Mouse (Mus musculus): Measurements from ENCODE around the gene Rpp38. TPM values are rescaled to one million over a fixed set of nuclear protein-coding genes. Genes with fewer than 3 reads are reported as not detected.

Rpp38 gene
- polyA plus RNA-seq, 1 experiment from 2014 or later, result 19.7 TPM

DNA sequence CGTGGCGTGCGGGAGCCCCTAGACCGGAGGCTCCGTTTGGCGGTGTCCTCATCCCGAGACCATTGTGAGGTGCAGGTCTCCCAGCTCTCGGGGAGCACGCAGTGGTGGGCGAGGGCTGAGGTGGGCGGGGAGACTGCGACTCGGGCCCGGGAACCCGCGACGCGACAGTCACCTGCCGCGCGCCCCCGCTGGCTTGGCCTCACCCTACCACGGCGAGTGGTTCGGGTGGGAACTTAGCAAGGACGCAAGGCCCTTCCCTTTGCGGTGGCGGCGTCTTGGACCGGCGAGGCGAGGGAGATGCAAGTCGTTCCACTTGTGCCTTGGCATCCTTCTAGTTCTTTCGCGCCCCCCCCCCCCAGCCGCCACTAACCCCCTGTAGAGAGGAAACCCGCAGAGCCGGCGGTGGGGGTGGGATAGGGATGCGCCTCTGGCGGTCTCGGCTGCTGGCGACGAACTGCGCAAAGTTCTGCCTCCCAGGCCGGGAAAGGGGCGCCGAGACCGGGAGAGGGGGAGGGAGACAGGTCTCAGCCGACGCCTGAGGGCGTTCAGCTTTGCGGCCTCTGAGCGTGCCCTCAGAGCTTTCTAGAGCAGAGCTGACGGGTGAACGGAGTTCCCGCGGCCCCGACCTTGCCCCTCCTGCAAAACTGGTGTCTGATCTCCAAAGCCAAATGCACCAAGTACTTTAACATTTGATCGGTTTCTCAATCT is 47.8 kb downstream of the Rpp38 start:
- H3K36me3 ChIP-seq, result no peaks in the 10 kb centered on the region
- peak overlapping the region; percentile 77 for H3K9ac ChIP-seq
- peaks cover 23% of the 10 kb centered on the region for H3K4me1 ChIP-seq
- H3K4me2 ChIP-seq, result peak overlapping the region; percentile 98
- H3K9me3 ChIP-seq (replicated peaks), result no peaks in the 10 kb centered on the region
- H3K4me3 ChIP-seq, result peak overlapping the region; percentile 76
- ATAC-seq, result peak; percentile 38
- no peaks in the 10 kb centered on the region for H3K27me3 ChIP-seq (replicated peaks)
- under 1% methylated on average over 55 of the region's 60 CpGs for WGBS (ENCODE audit: insufficient replicate concordance)
- H3K27ac ChIP-seq, result peak overlapping the region; percentile 76

DNA sequence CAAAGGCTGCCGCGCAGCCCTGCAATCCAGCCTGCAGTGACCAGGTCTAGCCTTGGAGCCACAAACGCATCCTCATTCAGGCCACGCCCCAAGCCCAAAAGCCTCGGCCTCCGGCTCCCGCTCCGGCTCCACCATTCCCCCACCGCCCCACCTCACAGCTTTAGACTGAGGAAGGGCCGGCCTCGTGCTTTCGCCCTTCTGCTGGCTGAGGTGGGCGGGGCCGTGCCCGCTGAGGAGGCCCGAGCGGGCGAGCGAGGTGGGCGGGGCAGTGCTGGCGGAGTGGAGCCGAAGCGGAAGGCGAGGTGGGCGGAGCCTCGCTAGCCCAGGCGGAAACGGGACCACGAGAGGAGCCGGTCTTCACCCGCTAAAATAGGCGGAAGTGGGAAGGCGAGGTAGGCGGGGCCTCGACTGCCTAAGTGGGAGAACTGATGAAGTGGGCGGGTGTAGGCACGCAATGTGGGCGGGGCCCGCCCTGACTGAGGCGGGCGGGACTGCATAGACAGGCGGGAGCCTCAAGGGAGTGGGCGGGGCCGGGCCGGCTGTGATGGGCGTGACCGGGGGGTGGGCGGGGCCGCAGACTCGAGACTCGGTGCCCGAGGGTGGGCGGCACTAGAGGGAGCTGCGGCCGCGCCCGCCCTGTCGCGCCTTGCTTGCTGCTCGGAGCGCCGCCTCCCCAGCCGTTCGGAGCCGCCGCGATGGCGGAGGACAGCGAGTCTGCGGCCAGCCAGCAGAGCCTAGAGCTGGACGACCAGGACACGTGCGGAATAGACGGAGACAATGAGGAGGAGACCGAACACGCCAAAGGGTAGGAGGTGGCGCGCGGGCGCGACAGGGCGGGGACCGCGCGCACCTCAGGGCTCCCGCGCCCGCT is 48.6 kb downstream of the Rpp38 start, which contains the start of gene Nmt2:
TSS of gene Nmt2 (plus strand) at position 611 of the 871 bp plus-strand sequence.
- peak; percentile 95 for ATAC-seq
- Histone ChIP-seq H3K9me3 (replicated peaks) (no peaks in the 10 kb centered on the region), H3K27me3 (replicated peaks) (no peaks in the 10 kb centered on the region), H3K9ac (peak within 1 kb of the TSS; percentile 77), H3K4me3 (peak within 1 kb of the TSS; percentile 76), H3K27ac (peak within 1 kb of the TSS; percentile 77), H3K4me1 (peaks cover 23% of the 10 kb centered on the region), H3K36me3 (no peaks in the 10 kb centered on the region), H3K4me2 (peak within 1 kb of the TSS; percentile 98)
- 2% methylated on average over 80 of the region's 88 CpGs for WGBS (ENCODE audit: insufficient replicate concordance)

DNA sequence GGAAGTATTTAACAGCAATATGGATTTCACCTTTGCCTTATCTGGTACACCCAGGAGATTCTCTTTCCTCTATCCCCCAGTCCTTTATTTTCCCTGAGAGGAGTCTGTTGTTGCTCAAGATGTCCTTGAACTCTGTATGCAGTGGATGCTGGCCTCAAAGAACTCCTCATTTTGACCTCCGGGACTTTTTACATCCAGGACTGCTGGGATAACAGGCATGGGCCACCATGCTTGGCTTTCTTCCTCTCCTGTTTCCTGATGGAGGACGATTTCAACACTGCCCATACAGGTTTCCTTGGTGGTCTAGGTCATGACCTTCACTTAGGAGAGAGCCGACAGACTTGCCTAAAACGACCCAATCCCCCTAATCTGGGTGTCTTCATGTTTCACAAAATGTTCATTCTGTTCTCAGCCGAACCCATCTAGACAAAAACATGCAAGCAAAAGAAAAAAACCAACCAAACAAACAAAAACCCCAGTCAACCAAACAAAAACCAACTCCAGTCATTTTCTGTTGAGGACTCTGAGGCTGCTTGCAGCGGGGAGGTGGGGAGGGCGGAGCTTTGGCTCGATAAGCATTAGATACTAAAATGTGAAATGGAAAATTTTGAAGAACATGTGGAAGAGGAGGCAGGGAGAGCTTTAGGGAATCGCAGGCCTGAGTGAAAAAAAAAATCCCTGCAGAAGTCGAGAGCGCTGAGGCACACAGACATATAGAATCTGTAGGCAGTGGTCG is 49.4 kb downstream of the Rpp38 start:
- Histone ChIP-seq H3K36me3 (no peaks in the 10 kb centered on the region), H3K4me1 (peaks cover 23% of the 10 kb centered on the region), H3K9me3 (replicated peaks) (no peaks in the 10 kb centered on the region), H3K27ac (peak overlapping the region; percentile 77), H3K4me2 (peak overlapping the region; percentile 98), H3K4me3 (peak overlapping the region; percentile 76), H3K27me3 (replicated peaks) (no peaks in the 10 kb centered on the region), H3K9ac (peak overlapping the region; percentile 70)
- 10% methylated on average over 12 of the region's 12 CpGs for WGBS (ENCODE audit: insufficient replicate concordance)
- ATAC-seq, result no peak

DNA sequence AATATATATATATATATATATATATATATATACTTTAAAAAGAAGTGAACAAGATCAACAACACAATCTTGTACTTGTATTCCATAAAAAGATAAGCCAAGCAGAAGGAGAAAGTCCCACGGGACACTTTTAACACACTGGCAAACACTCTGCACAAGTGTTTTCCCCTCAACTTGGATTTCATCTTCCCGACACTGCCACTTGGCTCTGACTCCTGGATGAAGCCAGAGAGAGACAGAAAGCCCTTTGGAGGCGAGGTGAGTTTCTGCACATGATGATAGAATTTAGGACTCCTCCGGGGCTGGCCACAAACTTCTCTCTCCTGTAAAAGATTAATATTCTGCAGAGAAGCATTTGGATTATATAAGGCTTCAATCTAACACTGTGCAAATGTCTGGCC is 51.1 kb downstream of the Rpp38 start:
- H3K27ac ChIP-seq, result no peak overlapping the region
- H3K27me3 ChIP-seq (replicated peaks), result no peaks in the 10 kb centered on the region
- H3K4me1 ChIP-seq, result peaks cover 23% of the 10 kb centered on the region
- no peaks in the 10 kb centered on the region for H3K36me3 ChIP-seq
- H3K9me3 ChIP-seq (replicated peaks), result no peaks in the 10 kb centered on the region
- ATAC-seq, result no peak
- no peak overlapping the region for H3K9ac ChIP-seq
- H3K4me2 ChIP-seq, result no peak overlapping the region
- 69% methylated on average over 4 of the region's 4 CpGs for WGBS (ENCODE audit: insufficient replicate concordance)
- no peak overlapping the region for H3K4me3 ChIP-seq

Other genes starting within 250 kb of the Rpp38 start
- gene Fam171a1, start 218.4 kb downstream of the Rpp38 start, polyA plus RNA-seq (2016; fragmentation: Nextera tagmentation; extraction: Ambion mirVana), result 7.0 and 7.6 TPM in 2 replicates
- gene Nmt2, start 48.4 kb downstream of the Rpp38 start, polyA plus RNA-seq (2016; fragmentation: Nextera tagmentation; extraction: Ambion mirVana), result 21.7 and 21.8 TPM in 2 replicates
- 0.37 and 0.93 TPM in 2 replicates for gene Acbd7, start 3.5 kb upstream of the Rpp38 start, polyA plus RNA-seq (2016; fragmentation: Nextera tagmentation; extraction: Ambion mirVana)
- gene Olah, start 64.6 kb upstream of the Rpp38 start, polyA plus RNA-seq (2016; fragmentation: Nextera tagmentation; extraction: Ambion mirVana), result not detected in 2 replicates
- gene Meig1, start 90.0 kb upstream of the Rpp38 start, polyA plus RNA-seq (2016; fragmentation: Nextera tagmentation; extraction: Ambion mirVana), result 0.23 TPM in 1 of 2 replicates, not detected in the other
- 5.9 and 6.8 TPM in 2 replicates for gene Dclre1c, start 91.5 kb upstream of the Rpp38 start, polyA plus RNA-seq (2016; fragmentation: Nextera tagmentation; extraction: Ambion mirVana)
- gene Suv39h2, start 142.4 kb upstream of the Rpp38 start, polyA plus RNA-seq (2016; fragmentation: Nextera tagmentation; extraction: Ambion mirVana), result 13.2 and 13.3 TPM in 2 replicates
- gene Gm45902, start 180.1 kb upstream of the Rpp38 start, polyA plus RNA-seq (2016; fragmentation: Nextera tagmentation; extraction: Ambion mirVana), result 3.2 and 3.5 TPM in 2 replicates
- gene Hspa14, start 180.2 kb upstream of the Rpp38 start, polyA plus RNA-seq (2016; fragmentation: Nextera tagmentation; extraction: Ambion mirVana), result 107 and 109 TPM in 2 replicates
- 0.11 and 0.24 TPM in 2 replicates for gene Cdnf, start 180.4 kb upstream of the Rpp38 start, polyA plus RNA-seq (2016; fragmentation: Nextera tagmentation; extraction: Ambion mirVana)
- gene Fam107b, start 237.8 kb upstream of the Rpp38 start, polyA plus RNA-seq (2016; fragmentation: Nextera tagmentation; extraction: Ambion mirVana), result 22.0 and 24.0 TPM in 2 replicates

Measured in liver, embryonic 12.5 days (tissue).